23 mouse cellular contexts compared by ENCODE assay signal in genomic region chr10:94350207-94350606, GRCm38 (mm10). TPM values are rescaled to one million over a fixed set of nuclear protein-coding genes. Genes with fewer than 3 reads are reported as not detected.
DNase-seq lines count a peak whose midpoint lies in the region; ATAC-seq and TF ChIP-seq lines count a peak whose summit lies in the region.
"Had no signal": no experiment of that assay in that cellular context is flagged by ENCODE, and none has a peak within 500 bp of the region (broad histone marks: within the 10 kb centered on the region; RNA-seq: fewer than 3 reads in every experiment).

No protein-coding gene starts in this region.

- H3K9me3 ChIP-seq in lung, embryonic 14.5 days (ENCODE audit: low read depth, low read length): no peaks in the 10 kb centered on the region
- H3K9me3 ChIP-seq in embryonic facial prominence, embryonic 10.5 days: no peaks in the 10 kb centered on the region
- H3K9me3 ChIP-seq: embryonic facial prominence, embryonic 15.5 days; heart, embryonic 15.5 days; intestine, embryonic 15.5 days; kidney, embryonic 15.5 days; midbrain, embryonic 12.5 days; neural tube, embryonic 13.5 days; stomach, embryonic 15.5 days had no signal

- no peak for TF ChIP-seq POLR2A in lung, adult 2 months (IDR thresholded peaks at IDR 0.05; ENCODE audit: borderline replicate concordance, extremely low read depth, low read depth, low read length)

- WGBS in lung, embryonic 14.5 days: 71% methylated on average over 5 of the region's 5 CpGs
- WGBS in lung, adult 2 months: 50% methylated on average over 5 of the region's 5 CpGs
- WGBS in embryonic facial prominence, embryonic 10.5 days: 55% methylated on average over 5 of the region's 5 CpGs

- no peaks in the 10 kb centered on the region for H3K36me3 ChIP-seq in lung, embryonic 14.5 days (ENCODE audit: insufficient read depth)
- no peaks in the 10 kb centered on the region for H3K36me3 ChIP-seq in embryonic facial prominence, embryonic 10.5 days (replicated peaks)
- H3K36me3 ChIP-seq: embryonic facial prominence, embryonic 15.5 days; heart, embryonic 15.5 days; intestine, embryonic 15.5 days; kidney, embryonic 15.5 days; midbrain, embryonic 12.5 days; neural tube, embryonic 13.5 days; stomach, embryonic 15.5 days had no signal

- H3K27me3 ChIP-seq in lung, embryonic 14.5 days (ENCODE audit: insufficient read depth, low read length): no peaks in the 10 kb centered on the region
- H3K27me3 ChIP-seq in embryonic facial prominence, embryonic 10.5 days (replicated peaks; ENCODE audit: low read depth, poor library complexity, severe bottlenecking): no peaks in the 10 kb centered on the region
- H3K27me3 ChIP-seq: embryonic facial prominence, embryonic 15.5 days; heart, embryonic 15.5 days; intestine, embryonic 15.5 days; kidney, embryonic 15.5 days; midbrain, embryonic 12.5 days; neural tube, embryonic 13.5 days; stomach, embryonic 15.5 days had no signal

- H3K27ac ChIP-seq in lung, embryonic 14.5 days (ENCODE audit: low read depth): no peak overlapping the region
- peak overlapping the region; percentile 40 for H3K27ac ChIP-seq in embryonic facial prominence, embryonic 10.5 days (replicated peaks)
- H3K27ac ChIP-seq: embryonic facial prominence, embryonic 15.5 days; heart, embryonic 15.5 days; intestine, embryonic 15.5 days; kidney, embryonic 15.5 days; midbrain, embryonic 12.5 days; neural tube, embryonic 13.5 days; stomach, embryonic 15.5 days had no signal

- peak; percentile 24 for DNase-seq in embryo, embryonic 10 days (ENCODE audit: low spot score)
- no peak for DNase-seq in embryo, embryonic 9.5 days (ENCODE audit: extremely low spot score)
- DNase-seq in lung, embryonic 14.5 days: peak; percentile 15
- no peak for DNase-seq in lung, adult 2 months
- peak; percentile 18 for DNase-seq in embryonic facial prominence, embryonic 10.5 days (ENCODE audit: low spot score)
- DNase-seq in lung, postnatal 14 days: peak; percentile 18
- DNase-seq in B cell, adult 2 months: no peak
- DNase-seq in cerebellum, postnatal 36 days: no peak
- DNase-seq: adrenal gland, postnatal 14 days; kidney, postnatal 4 days; thymus, adult 18-20 months had no signal

- no peak for TF ChIP-seq CTCF in lung, embryonic 14.5 days (IDR thresholded peaks at IDR 0.05; ENCODE audit: low read depth)
- no peak for TF ChIP-seq CTCF in lung, adult 2 months (IDR thresholded peaks at IDR 0.05; ENCODE audit: insufficient read depth, low read length)

- no peak overlapping the region for H3K9ac ChIP-seq in lung, embryonic 14.5 days
- H3K9ac ChIP-seq: embryonic facial prominence, embryonic 15.5 days; heart, embryonic 15.5 days; intestine, embryonic 15.5 days; kidney, embryonic 15.5 days; midbrain, embryonic 12.5 days; neural tube, embryonic 13.5 days; stomach, embryonic 15.5 days had no signal

- H3K4me3 ChIP-seq in lung, embryonic 14.5 days (ENCODE audit: low read depth, low read length): no peak overlapping the region
- no peak overlapping the region for H3K4me3 ChIP-seq in lung, adult 2 months (replicated peaks; ENCODE audit: extremely low read depth, low read depth, low read length)
- H3K4me3 ChIP-seq in embryonic facial prominence, embryonic 10.5 days: no peak overlapping the region
- H3K4me3 ChIP-seq: embryonic facial prominence, embryonic 15.5 days; heart, embryonic 15.5 days; intestine, embryonic 15.5 days; kidney, embryonic 15.5 days; midbrain, embryonic 12.5 days; neural tube, embryonic 13.5 days; stomach, embryonic 15.5 days had no signal

- ATAC-seq in lung, embryonic 14.5 days (ENCODE audit: insufficient read depth): no peak
- ATAC-seq: activated CD4-positive, CD25-positive, alpha-beta regulatory T cell, adult 4 months; CD4-positive, CD25-positive, alpha-beta regulatory T cell, adult 4 months; intestine, embryonic 15.5 days had no signal

- peaks cover 4% of the 10 kb centered on the region; the same call in 1 of the 2 replicates for H3K4me1 ChIP-seq in lung, embryonic 14.5 days (ENCODE audit: insufficient read depth)
- peaks cover 12% of the 10 kb centered on the region for H3K4me1 ChIP-seq in lung, adult 2 months (ENCODE audit: control insufficient read depth, insufficient read depth, low read length)
- peaks cover 16% of the 10 kb centered on the region for H3K4me1 ChIP-seq in embryonic facial prominence, embryonic 10.5 days
- H3K4me1 ChIP-seq: intestine, embryonic 15.5 days; kidney, embryonic 15.5 days; stomach, embryonic 15.5 days had no signal

- no peak overlapping the region for H3K4me2 ChIP-seq in lung, embryonic 14.5 days
- H3K4me2 ChIP-seq: embryonic facial prominence, embryonic 15.5 days; heart, embryonic 15.5 days; intestine, embryonic 15.5 days; kidney, embryonic 15.5 days; liver, embryonic 11.5 days; midbrain, embryonic 12.5 days; neural tube, embryonic 13.5 days; stomach, embryonic 15.5 days had no signal

RNA-seq across cellular contexts. Expression of gene Tmcc3, which starts 38.5 kb away (rescaled TPM):
- 5.3 and 5.4 TPM in 2 replicates for polyA plus RNA-seq in lung, embryonic 14.5 days (2014; fragmentation: Nextera tagmentation; extraction: Ambion mirVana)
- polyA plus RNA-seq in lung, adult 2 months (2012; rRNA removed): 42.5 and 46.8 TPM in 2 replicates
- polyA plus RNA-seq in embryonic facial prominence, embryonic 10.5 days (2016; fragmentation: Nextera tagmentation; extraction: Ambion mirVana): 2.1 and 3.2 TPM in 2 replicates

RNA-seq across cellular contexts. Expression of gene Gm4792, which starts 51.7 kb away (rescaled TPM):
- not detected in 2 replicates for polyA plus RNA-seq in lung, embryonic 14.5 days (2014; fragmentation: Nextera tagmentation; extraction: Ambion mirVana)
- polyA plus RNA-seq in lung, adult 2 months (2012; rRNA removed): not detected in 2 replicates
- not detected in 2 replicates for polyA plus RNA-seq in embryonic facial prominence, embryonic 10.5 days (2016; fragmentation: Nextera tagmentation; extraction: Ambion mirVana)
- polyA plus RNA-seq: activated CD4-positive, CD25-positive, alpha-beta regulatory T cell, adult 4 months; CD4-positive, CD25-positive, alpha-beta regulatory T cell, adult 4 months; embryonic facial prominence, embryonic 15.5 days; heart, embryonic 15.5 days; intestine, embryonic 15.5 days; kidney, embryonic 15.5 days; limb, embryonic 11.5 days; liver, embryonic 11.5 days; neural tube, embryonic 13.5 days; spleen, adult 2 months; stomach, embryonic 15.5 days had no signal

Comparison
In these comparisons a context has a peak if more than half of its experiments do, and no peak if none do; other contexts are left out.
1. DNase-seq: peak in embryo, embryonic 10 days (single experiment), lung, embryonic 14.5 days (single experiment), embryonic facial prominence, embryonic 10.5 days (single experiment) and lung, postnatal 14 days (single experiment); none in embryo, embryonic 9.5 days (single experiment), lung, adult 2 months (single experiment), B cell, adult 2 months (0 of 2) and cerebellum, postnatal 36 days (0 of 2).